Mouse (Mus musculus) midbrain, embryonic 12.5 days (tissue): ENCODE measurements around the gene Zfp316. TPM values are rescaled to one million over a fixed set of nuclear protein-coding genes. Genes with fewer than 3 reads are reported as not detected.

Experiments
- polyA plus RNA-seq: library from polyadenylated mRNA; unstranded; fragments of >200 nt; fragmentation: Nextera tagmentation; extraction: Ambion mirVana; gene quantifications from 2 replicates; pipeline ENCODE4 v1.2.1, GENCODE M21; 2016

Zfp316 gene
- polyA plus RNA-seq, 1 experiment from 2014 or later, result 17.9 TPM

Other genes starting within 250 kb of the Zfp316 start
- gene Rnf216, start 157.0 kb downstream of the Zfp316 start, polyA plus RNA-seq, result 49.8 and 51.1 TPM in 2 replicates
- not detected in 2 replicates for gene Olfr718-ps1, start 122.4 kb downstream of the Zfp316 start, polyA plus RNA-seq
- 16.2 and 17.8 TPM in 2 replicates for gene Rbak, start 89.2 kb downstream of the Zfp316 start, polyA plus RNA-seq
- gene Spdye4b, start 89.0 kb downstream of the Zfp316 start, polyA plus RNA-seq, result not detected in 2 replicates
- gene Spdye4a, start 43.1 kb downstream of the Zfp316 start, polyA plus RNA-seq, result not detected in 2 replicates
- 28.2 and 29.0 TPM in 2 replicates for gene Zfp12, start 34.9 kb downstream of the Zfp316 start, polyA plus RNA-seq
- gene Zfp853, start 23.6 kb upstream of the Zfp316 start, polyA plus RNA-seq, result 0.08 TPM in 1 of 2 replicates, not detected in the other
- gene E130309D02Rik, start 45.3 kb upstream of the Zfp316 start, polyA plus RNA-seq, result 54.1 and 55.5 TPM in 2 replicates
- gene Zdhhc4, start 59.2 kb upstream of the Zfp316 start, polyA plus RNA-seq, result 77.9 and 83.9 TPM in 2 replicates
- gene Grid2ip, start 87.3 kb upstream of the Zfp316 start, polyA plus RNA-seq, result 0.21 and 0.24 TPM in 2 replicates
- gene Kdelr2, start 133.8 kb upstream of the Zfp316 start, polyA plus RNA-seq, result 177 and 184 TPM in 2 replicates
- gene Daglb, start 194.6 kb upstream of the Zfp316 start, polyA plus RNA-seq, result 14.2 and 14.5 TPM in 2 replicates